Mouse (Mus musculus): ENCODE measurements at regions not wholly inside any gene's neighbourhood (a gene's known extent, or its start where the extent isn't known, plus 50 kb on each side); places are given as distances from the start of the nearest gene placed in this dataset.

DNA sequence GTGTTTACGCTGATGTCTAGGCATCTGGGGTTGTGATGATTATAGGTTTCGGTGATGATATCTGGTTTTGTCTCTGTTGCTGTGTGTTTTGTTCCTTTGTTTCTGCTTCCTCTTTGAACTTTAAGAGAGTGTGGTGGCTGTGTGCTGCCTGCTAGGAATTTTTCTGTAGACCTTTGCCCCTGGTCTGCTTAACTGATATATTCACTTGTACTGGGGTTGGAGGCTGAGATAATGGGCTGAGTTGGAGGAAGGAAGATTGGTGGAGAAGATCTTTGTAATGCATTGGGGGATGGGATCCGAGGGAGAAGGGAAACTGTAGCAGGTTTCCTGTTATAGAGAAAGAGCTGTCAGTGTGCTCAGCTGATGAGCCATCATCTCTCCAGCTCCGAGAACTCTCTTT, 55.8 kb downstream of the Mid1ip1 start:
- no peak for DNase-seq (ENCODE audit: low spot score in 2 of 2)

DNA sequence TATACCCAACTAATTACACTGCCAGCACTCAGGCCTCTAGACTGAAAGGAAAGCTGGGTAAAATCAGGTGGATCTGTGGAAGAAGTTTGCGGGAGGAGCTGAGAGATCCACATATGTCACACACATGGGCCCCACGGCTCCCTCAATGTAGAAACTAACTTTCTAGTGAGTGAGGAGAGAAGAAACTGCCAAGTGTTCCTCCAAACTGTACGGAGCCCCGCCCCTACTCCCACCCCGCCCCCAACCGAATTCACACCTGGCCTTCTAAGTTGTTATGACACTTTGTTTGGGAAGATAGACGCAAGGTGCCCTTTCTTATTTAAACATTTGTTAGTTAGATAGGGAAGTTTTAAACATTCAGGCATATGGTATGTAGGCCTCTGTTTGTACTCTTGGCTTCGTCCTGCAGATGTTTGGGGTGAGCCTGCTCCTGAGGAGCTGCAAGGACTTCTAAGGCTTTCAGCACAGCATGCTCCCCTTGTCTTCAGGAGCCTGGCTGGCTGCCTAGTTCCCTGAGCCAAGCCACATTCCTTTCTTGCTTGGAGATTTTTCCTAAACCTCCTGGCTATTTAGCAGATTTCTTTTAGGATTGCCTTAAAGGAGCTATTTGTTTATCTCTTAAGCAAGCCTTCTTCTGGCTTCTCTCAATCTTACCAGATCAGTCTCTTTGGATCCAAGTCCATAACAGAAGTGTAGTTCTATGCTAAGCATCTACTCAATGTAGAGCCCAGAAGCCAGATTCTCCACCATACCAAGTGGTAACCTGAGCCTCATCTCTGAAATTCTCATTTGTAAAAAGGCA, 61.1 kb downstream of the Mid1ip1 start:
- DNase-seq (ENCODE audit: low spot score in 2 of 2) = peak in 1 of 2 experiments; percentile 37

DNA sequence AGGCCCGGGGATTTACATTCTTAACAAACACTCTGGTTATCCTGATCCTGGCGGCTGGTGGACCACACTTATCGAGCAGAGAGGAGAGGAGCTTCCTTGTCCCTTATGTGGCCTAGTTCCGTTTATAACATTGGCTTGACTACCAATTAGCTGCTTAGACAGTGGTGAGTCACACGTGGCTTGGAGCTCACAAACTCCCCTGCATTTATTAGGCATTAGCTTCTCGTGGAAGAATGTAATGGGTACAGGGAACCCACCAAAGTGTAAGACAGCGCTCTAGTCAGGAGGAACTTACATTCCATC, 61.7 kb downstream of the Mid1ip1 start:
- DNase-seq (ENCODE audit: low spot score in 2 of 2) = no peak

DNA sequence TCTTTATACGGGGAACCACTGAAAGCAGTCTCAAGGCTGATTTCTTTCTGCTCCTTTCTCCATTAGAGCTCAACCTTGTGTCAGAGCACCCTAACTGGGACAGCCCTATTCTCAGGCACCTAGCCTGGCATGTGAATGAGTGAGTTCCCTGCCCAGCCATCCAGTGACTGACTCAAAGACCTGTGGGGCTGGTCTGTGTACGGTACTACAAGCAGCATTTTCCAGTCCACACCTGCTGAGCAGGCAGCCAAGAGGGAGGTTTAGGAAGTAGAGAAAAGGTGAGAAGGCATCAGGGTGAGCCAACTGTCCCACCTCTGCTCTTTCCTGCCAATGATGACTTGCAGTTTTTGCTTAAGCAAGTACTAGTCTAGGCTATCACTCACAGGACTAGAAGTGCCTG, 63.2 kb downstream of the Mid1ip1 start:
- no peak for DNase-seq (ENCODE audit: low spot score in 2 of 2)

DNA sequence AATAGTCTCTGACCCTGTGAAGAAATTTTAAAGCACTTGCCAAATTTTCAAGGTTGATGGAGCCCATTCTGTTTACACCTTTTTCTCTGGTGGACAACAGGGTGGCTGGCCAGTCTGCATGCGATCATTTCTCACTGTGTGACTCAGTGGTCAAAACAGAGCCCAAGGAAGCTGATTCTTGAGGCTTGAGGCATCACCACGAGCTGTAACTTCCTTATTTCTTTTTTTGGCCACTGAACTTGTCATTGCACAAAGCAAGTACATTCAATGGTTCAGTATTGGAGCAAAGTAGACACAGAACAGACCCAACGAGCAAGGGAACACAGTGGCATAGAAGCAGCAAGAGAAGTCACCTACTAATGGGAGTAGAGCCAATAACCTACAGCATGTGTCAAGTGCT, 71.5 kb downstream of the Mid1ip1 start:
- DNase-seq (ENCODE audit: low spot score in 2 of 2) = no peak

DNA sequence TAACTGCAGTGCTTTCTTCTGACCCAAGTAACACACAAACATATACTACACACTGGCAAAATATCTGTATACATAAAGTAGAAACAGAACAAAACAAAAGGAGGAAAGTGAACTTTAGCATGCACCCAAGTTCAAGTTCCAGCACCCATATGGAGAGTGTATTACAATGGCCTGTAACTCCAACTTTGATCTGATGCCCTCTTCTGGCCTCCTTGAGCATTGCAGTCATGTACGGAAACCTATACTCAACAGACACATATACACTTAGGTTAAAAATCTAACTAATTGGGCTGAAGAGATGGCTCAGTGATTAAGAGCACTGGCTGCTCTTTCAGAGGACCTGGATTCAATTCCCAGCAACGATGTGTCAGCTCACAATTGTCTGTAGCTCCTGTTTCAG, 72.2 kb downstream of the Mid1ip1 start:
- no peak for DNase-seq (ENCODE audit: low spot score in 2 of 2)

DNA sequence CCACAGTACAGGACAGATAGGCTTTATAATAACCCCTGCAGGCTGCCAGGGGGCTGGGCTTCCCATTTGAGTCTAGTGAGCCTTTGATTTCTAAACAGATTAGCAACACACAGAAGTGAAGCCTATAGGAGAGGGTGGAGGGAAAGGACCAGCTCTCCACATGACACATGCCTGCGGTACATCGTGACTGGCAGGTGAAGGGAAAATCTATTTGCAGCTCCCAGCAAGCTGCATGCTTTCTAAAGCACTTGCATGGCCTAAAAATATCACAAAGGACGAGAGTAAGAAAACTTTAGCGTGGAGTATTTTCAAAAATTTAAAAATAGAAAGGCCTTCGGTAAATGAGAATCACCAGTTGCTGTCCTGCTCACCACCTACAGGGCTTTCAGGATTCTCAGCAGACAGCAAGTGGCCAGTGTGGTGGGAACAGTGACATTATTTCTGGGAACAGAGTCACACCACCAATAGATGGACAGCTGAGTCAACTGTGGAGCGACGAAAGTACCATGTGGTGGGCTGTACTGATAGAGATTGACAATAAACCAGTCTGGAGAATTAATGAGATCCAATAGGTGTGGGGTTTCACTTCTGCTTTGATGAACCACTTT, 105.6 kb downstream of the Mid1ip1 start:
- no peak for DNase-seq (ENCODE audit: low spot score in 2 of 2)

DNA sequence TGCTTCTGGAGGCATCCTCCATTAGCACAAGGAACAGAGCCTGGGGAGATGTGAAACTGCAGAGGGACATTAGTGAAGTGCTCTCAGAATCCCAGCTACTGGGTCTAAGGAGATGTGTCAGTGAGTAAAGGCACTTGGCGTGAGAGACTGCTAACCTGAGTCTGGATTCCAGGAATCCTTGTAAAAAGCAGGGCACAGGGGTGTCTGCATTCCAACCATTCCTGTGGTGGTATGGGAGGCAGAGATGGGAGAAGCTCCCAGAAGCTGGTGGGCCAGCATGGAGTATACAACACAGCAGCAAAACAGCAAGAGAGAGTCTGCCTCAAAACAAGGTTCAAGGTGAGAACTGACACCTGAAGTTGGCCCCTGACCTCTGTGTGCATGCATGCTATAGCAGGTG, 118.9 kb downstream of the Mid1ip1 start:
- no peak for DNase-seq (ENCODE audit: low spot score in 2 of 2)

DNA sequence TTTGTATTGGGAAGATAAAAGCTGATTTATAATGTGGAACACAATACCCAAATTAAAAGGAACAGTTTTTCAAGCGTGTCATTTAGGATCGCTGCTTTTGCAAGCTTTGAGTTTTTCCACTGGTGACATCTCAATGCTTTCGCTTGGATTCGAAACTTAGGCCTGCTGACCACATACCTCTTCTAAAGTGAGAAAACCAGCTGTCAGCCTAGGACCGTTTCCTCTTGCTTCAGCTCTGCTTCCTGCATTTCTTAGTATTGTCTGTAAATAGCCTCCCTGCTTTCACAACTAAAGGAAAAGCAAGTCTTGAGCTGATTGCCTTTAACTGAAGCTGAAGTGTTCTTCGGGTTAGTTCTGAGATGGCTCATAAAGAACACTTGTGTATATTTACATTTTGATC, 142.3 kb downstream of the Mid1ip1 start:
- no peak for DNase-seq (ENCODE audit: low spot score in 2 of 2)

DNA sequence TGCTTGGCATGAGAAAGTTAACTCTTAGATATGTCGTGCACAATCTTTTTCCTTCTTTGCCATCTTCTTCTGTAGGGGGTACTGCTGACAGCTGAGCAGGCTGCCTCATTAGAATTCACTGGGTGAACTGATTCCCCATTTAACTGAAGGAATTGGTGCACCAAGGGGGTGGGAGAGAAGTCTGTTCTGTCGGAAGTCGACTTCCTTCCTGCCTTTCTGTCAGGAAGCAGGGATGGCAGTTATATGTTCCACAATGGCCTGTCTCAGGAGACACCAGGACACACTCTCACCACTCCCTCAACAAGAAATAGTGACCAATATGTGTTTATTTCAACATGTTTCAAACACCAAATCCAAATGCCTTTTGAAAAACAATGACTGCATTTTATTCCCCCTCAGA, 142.9 kb downstream of the Mid1ip1 start:
- DNase-seq (ENCODE audit: low spot score in 2 of 2) = no peak

DNA sequence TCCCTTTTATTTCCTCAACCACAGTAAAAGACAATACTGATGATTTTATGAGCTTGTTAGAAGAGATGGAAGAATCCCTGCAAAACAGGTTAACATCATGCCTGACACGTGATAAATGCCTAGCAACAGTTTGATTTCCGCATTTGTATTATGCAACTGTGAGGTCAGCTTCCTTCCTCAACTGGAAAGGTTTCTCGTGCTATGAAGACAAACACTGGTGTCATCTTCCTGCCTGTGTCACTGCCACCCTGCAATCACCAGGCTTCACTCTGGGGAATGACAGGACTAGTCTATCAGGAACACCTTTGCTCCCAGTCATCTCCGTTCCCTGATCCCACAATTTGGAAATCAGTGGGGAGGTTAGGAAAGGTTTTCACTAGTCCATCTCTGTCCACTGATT, 156.8 kb downstream of the Mid1ip1 start:
- DNase-seq (ENCODE audit: low spot score in 2 of 2) = no peak

DNA sequence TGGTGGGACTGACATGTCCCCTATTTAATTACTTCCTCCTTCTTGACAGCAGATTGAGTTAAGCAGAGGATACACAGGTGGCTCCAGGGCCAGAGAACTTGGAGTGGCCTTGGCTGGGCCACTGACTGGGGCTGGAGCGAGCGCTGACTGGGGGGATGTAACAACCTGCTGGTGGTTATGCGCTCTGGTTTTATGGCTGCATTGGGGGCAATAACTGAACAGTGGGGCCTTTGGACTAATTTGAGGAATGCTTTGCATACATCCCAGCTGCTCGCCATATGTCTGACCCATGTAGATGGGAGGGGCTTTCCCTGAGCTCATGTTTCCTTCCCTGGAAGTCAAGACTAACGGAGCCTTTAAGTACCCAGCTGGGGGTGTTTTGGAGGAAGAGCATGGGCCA, 163.0 kb downstream of the Mid1ip1 start:
- no peak for DNase-seq (ENCODE audit: low spot score in 2 of 2)

DNA sequence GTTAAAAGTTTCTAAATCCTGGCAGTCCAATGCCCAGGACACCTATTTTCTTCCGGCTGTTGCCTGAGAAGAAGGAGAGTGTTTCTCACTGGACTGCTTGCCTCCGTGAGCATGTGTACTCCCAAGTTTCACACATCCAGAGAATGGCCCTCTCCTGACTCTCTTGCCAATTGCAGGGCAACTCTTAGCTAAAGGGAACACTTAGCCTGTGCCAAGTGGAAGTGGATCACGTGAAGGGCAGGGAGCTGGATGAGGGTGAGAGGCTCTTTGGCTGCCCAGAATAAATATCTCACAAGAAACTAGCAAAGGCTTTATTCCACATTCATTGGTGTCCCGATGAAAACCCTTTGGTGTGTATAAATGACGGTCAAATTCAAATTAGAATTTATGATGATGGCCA, 164.1 kb downstream of the Mid1ip1 start:
- DNase-seq (ENCODE audit: low spot score in 2 of 2) = no peak

DNA sequence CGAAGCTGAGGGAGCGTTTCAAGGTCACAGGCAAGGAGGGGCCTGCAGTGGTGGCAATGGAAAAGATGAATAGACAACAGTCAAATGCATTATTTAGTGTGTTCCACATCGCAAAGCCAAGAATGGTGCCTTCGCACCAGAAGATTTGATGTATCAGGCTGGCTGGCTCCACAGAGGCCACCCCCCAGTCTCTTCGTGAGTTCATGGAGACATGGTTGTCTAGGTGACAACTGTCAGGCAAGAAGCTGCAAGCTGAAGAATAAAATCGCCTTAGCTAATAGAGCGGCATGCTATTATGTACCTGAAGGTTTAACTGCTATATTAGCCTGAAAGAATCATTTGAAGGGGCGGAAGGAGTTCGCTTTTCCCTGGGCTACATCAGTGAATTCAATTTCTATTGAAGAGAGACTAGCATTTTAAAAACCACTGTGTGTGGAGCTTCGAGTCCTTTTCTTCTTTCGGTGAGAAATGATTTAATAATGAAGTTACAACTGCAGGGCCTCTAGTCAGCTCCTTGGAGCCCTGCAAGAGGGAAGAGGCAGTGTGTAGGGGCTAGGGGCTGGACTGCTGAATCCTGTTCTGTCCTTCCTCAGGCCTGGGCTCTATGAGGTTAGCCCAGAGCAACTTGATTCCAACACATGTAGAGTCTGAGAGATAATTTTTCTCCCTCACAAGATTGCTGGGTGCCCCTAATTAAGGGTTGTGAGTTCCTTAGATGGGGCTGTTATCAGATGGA, 169.1 kb downstream of the Mid1ip1 start:
- DNase-seq (ENCODE audit: low spot score in 2 of 2) = no peak

DNA sequence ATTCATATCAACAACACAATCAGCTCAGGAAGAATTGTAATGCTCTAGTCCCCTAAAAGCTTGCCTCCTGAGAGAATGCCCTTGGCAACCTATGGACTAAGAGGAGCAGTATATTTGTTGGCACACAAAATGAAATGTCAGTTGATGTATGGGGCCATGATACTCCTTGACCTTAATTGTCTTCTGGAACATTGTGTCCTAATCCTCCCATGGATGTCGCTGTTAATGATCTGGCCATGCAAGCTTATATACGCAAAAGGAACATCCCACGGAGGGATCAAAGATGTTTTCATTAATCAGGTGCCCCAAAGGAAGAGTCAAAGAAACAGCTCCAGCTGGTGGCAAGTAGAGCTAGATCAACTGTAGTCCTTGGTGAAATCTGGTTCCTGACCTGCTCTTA, 178.0 kb downstream of the Mid1ip1 start:
- no peak for DNase-seq (ENCODE audit: low spot score in 2 of 2)

DNA sequence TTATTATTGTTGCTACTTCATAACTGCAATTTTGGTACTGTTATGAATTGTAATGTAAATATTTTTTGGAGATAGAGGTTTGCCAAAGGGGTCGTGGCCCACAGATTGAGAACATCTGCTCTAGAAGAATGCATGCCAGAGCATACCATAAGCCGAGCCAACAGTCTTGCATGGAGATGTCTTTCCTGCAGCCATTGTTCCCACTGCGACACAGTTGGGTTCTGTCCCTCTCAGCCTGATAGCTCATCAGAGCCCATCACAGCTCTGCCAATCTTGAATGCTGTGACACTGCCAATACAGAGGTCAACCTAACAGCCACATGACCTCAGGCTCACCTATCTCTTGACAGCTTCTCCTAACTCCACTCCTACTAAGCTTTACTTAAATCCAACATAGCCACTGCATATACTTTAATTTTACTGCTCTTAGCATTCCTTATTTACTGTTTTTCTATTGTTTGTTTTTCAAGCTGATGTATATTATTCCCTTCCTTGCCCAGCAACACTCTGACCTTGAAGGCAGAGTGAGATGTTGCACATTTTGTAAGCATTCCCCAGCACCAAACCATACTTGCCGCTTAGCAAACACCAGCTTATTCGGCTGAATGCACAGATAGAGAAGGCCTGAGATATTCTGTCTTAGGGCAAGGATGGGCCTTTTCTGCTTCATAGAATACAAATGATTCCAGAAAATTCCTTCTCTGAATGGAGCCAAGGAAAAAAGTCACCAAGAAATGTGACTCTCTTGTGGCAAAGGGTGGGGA, 181.6 kb downstream of the Mid1ip1 start:
- DNase-seq (ENCODE audit: low spot score in 2 of 2) = no peak

DNA sequence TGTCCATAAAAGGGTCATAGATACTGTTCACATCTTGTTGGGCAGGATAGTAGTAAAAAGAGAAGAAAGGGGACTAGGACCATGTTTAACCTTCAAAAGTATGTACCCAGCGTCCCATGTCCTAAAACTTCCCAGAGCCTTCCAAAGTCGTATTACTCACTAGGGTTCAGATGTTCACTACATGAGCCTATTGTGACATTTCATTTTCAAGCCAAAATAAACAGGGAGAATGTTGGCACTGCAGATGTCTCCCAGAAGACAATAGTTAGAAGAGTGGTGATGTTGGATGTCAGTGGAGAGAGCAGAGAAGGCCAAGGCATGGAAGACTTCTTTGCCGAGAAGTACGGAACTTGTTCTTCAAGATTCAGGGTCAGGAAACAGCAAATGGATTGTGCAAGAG, 187.9 kb downstream of the Mid1ip1 start:
- no peak for DNase-seq (ENCODE audit: low spot score in 2 of 2)

DNA sequence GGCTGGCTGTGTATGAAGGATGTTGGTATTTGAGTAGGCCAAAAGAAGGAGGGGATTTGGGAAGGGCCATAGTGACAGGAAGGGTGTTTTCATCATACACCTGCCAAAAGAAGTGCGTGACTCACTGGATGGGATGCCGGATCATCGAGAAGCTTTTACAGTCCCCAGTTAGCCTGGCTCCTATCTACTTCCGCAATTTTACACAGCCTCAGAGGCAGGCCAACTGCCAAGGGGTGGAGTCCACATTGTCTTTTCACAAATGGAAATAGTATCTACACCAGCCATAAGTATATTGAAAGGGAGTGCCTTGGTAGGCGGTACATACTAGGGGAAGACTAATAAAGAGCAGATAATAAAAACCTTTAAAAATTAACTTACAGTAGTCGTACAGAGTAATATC, 189.3 kb downstream of the Mid1ip1 start:
- no peak for DNase-seq (ENCODE audit: low spot score in 2 of 2)

DNA sequence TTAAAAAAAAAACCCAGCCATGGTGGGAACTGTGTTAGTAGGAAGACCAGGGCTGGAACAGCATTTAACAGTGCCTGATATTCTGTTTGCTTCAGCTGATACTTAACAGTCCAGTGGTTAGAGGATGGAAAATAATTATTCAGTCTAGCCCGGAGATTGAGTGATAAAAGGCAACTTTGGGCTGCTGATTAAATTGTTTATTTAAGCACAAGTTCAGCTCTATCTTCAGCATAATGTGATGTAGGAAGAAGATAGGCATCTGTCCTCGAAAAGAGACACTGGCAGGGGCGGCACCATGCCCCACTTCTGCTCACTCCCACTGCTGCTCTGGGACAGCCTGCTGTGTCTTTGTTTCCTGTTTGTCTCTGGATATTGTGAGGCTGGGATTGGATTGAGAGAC, 190.1 kb downstream of the Mid1ip1 start:
- no peak for DNase-seq (ENCODE audit: low spot score in 2 of 2)

DNA sequence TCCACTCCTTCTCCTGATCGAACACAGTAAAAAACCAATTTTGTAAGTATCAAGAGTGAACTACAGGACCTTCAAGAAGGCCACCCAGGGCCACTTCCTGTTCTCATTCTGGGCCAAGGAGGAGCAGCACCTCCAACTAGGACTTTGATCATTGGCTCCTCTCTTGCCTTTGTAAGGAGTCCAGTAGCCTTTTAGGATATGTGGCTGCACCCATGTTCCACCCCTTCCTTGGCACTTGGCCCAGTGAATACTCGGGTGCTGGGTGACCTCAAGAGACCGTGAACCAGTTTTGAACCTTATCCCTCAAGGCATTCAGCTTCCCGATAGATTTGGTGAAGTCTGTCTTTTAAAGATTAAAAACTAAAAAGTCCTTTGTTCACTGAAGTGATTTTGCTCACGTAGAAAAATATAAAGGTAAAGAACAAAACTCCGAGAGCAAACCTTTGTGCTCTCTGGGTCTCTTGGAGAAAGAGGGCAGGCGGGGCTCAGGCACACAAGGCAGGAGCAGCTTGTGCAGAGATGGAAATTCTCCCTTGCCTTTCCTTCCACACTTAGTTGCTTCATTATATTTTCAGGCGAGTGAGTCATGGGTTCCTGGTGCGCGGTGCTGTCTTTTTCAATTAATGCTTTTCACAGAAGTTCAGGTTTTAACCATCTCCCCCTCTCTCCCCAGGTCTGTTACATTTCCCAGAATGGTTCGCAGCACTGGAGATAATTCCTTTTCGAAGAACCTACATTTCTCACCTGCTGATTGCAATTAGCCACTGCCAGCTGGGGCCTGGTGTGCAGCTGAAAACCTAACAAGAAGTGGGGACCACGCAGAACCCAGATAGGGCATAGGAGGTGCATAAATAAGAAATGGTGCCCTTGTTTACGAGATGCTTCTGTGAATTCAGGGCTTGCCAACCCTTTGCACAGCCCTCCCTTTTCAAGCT, 196.6 kb downstream of the Mid1ip1 start:
- DNase-seq (ENCODE audit: low spot score in 2 of 2) = no peak

Measured in gastrocnemius, postnatal 4 days (tissue).